Mouse (Mus musculus): Measurements from ENCODE around the gene Slc22a5. TPM values are rescaled to one million over a fixed set of nuclear protein-coding genes. Genes with fewer than 3 reads are reported as not detected.

Slc22a5 gene
- polyA plus RNA-seq, 1 experiment from 2014 or later: 9.4 TPM

- H3K4me3 ChIP-seq (replicated peaks; ENCODE audit: low read length): no peak overlapping the region
- peaks cover 4% of the 10 kb centered on the region; the same call in 1 of the 2 replicates for H3K4me1 ChIP-seq (ENCODE audit: control insufficient read depth, insufficient read depth, low read length)
- H3K36me3 ChIP-seq (ENCODE audit: control insufficient read depth, insufficient read depth, low read length): no peaks in the 10 kb centered on the region
- H3K4me2 ChIP-seq (ENCODE audit: low read depth, low read length): no peak overlapping the region
- no peak overlapping the region for H3K9ac ChIP-seq (ENCODE audit: low read length)
- no peaks in the 10 kb centered on the region for H3K27me3 ChIP-seq (ENCODE audit: control insufficient read depth, insufficient read depth, low read length)
- no peaks in the 10 kb centered on the region for H3K9me3 ChIP-seq (replicated peaks; ENCODE audit: control insufficient read depth, low read length)
- WGBS: 91% methylated on average over 5 of the region's 5 CpGs
- H3K27ac ChIP-seq (ENCODE audit: low read length): no peak overlapping the region
- no peak for ATAC-seq (ENCODE audit: insufficient read depth, low FRiP score)
Observed at GRCm38 (mm10) chr11:53837731-53838130, 53.7 kb downstream of the Slc22a5 start.

DNA sequence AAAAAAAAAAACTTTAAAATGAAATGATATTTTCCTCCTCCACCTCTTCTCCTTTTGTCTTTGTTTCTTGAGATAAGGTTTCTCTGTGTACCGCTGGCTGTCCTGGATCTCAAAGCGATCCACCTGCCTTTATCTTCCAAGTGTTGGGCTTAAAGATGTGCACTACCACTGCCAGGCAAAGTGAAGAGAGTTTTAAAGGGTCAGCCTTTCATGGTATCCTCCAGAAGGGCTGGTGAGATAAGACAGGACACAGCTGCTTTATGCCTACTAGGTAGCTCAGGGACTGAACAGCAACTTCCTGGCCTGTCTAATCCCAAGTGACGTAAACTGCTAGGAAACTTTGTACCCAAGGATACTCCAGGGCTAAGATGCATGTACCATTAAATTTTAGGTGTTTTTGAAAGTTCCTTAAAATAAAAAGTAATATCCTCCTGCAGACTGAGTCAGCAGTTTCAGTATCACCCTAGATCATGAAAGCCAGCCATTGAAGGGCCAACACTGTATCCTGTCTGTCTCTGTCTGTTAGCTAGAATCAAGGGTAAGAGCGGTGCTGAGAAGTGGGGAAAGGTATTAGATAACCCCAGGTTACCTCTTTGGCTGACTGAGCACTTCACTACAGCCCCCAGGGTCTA is 56.0 kb downstream of the Slc22a5 start:
- no peak overlapping the region for H3K4me2 ChIP-seq (ENCODE audit: low read depth, low read length)
- no peak overlapping the region for H3K27ac ChIP-seq (ENCODE audit: low read length)
- WGBS: 78% methylated on average over 4 of the region's 4 CpGs
- no peak overlapping the region for H3K9ac ChIP-seq (ENCODE audit: low read length)
- ATAC-seq (ENCODE audit: insufficient read depth, low FRiP score): no peak
- peaks cover 4% of the 10 kb centered on the region; the same call in 1 of the 2 replicates for H3K4me1 ChIP-seq (ENCODE audit: control insufficient read depth, insufficient read depth, low read length)
- H3K9me3 ChIP-seq (replicated peaks; ENCODE audit: control insufficient read depth, low read length): no peaks in the 10 kb centered on the region
- no peak overlapping the region for H3K4me3 ChIP-seq (replicated peaks; ENCODE audit: low read length)
- no peaks in the 10 kb centered on the region for H3K27me3 ChIP-seq (ENCODE audit: control insufficient read depth, insufficient read depth, low read length)
- H3K36me3 ChIP-seq (ENCODE audit: control insufficient read depth, insufficient read depth, low read length): no peaks in the 10 kb centered on the region

GRCm38 (mm10) chr11:53825409-53825808 is 66.1 kb downstream of the Slc22a5 start:
- H3K4me1 ChIP-seq (ENCODE audit: control insufficient read depth, insufficient read depth, low read length): 0 out of 2 replicates have a peak, but pooled peaks cover 3% of the 10 kb centered on the region
- no peak overlapping the region for H3K4me3 ChIP-seq (replicated peaks; ENCODE audit: low read length)
- H3K36me3 ChIP-seq (ENCODE audit: control insufficient read depth, insufficient read depth, low read length): no peaks in the 10 kb centered on the region
- no peak overlapping the region for H3K9ac ChIP-seq (ENCODE audit: low read length)
- no peaks in the 10 kb centered on the region for H3K9me3 ChIP-seq (replicated peaks; ENCODE audit: control insufficient read depth, low read length)
- no peaks in the 10 kb centered on the region for H3K27me3 ChIP-seq (ENCODE audit: control insufficient read depth, insufficient read depth, low read length)
- no peak overlapping the region for H3K27ac ChIP-seq (ENCODE audit: low read length)
- no peak overlapping the region for H3K4me2 ChIP-seq (ENCODE audit: low read depth, low read length)
- WGBS: 78% methylated on average over 4 of the region's 4 CpGs
- no peak for ATAC-seq (ENCODE audit: insufficient read depth, low FRiP score)

DNA sequence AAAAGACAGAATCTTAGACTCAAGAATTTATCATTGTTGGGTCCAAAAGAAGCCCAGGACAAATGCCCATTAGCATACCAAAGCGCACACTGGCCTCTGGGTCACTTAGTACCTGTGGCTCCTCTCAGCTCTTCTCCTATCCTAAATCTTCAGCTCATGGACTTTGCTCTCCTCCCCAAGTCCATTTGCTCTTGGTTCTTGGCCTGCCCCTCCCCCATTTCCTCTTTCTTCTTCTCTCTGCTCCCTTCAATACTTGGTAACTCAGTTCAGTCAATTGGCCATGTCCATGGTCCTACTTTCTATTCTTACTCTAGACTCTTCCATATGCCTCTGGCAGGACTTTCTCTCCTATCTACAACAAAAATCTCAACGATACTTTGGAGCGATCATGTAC is 69.5 kb downstream of the Slc22a5 start:
- no peak overlapping the region for H3K27ac ChIP-seq (ENCODE audit: low read length)
- no peak overlapping the region for H3K4me3 ChIP-seq (replicated peaks; ENCODE audit: low read length)
- 0 out of 2 replicates have a peak, but pooled peaks cover 3% of the 10 kb centered on the region for H3K4me1 ChIP-seq (ENCODE audit: control insufficient read depth, insufficient read depth, low read length)
- 90% methylated on average over 3 of the region's 3 CpGs for WGBS
- no peaks in the 10 kb centered on the region for H3K36me3 ChIP-seq (ENCODE audit: control insufficient read depth, insufficient read depth, low read length)
- no peak overlapping the region for H3K9ac ChIP-seq (ENCODE audit: low read length)
- ATAC-seq (ENCODE audit: insufficient read depth, low FRiP score): no peak
- no peak overlapping the region for H3K4me2 ChIP-seq (ENCODE audit: low read depth, low read length)
- no peaks in the 10 kb centered on the region for H3K27me3 ChIP-seq (ENCODE audit: control insufficient read depth, insufficient read depth, low read length)
- H3K9me3 ChIP-seq (replicated peaks; ENCODE audit: control insufficient read depth, low read length): no peaks in the 10 kb centered on the region

GRCm38 (mm10) chr11:53821230-53821944 is 70.1 kb downstream of the Slc22a5 start:
- H3K4me2 ChIP-seq (ENCODE audit: low read depth, low read length): no peak overlapping the region
- WGBS: 81% methylated on average over 11 of the region's 11 CpGs
- no peaks in the 10 kb centered on the region for H3K9me3 ChIP-seq (replicated peaks; ENCODE audit: control insufficient read depth, low read length)
- no peak overlapping the region for H3K4me3 ChIP-seq (replicated peaks; ENCODE audit: low read length)
- H3K9ac ChIP-seq (ENCODE audit: low read length): no peak overlapping the region
- H3K27ac ChIP-seq (ENCODE audit: low read length): no peak overlapping the region
- H3K4me1 ChIP-seq (ENCODE audit: control insufficient read depth, insufficient read depth, low read length): 0 out of 2 replicates have a peak, but pooled peaks cover 3% of the 10 kb centered on the region
- H3K36me3 ChIP-seq (ENCODE audit: control insufficient read depth, insufficient read depth, low read length): no peaks in the 10 kb centered on the region
- no peaks in the 10 kb centered on the region for H3K27me3 ChIP-seq (ENCODE audit: control insufficient read depth, insufficient read depth, low read length)
- no peak for ATAC-seq (ENCODE audit: insufficient read depth, low FRiP score)

DNA sequence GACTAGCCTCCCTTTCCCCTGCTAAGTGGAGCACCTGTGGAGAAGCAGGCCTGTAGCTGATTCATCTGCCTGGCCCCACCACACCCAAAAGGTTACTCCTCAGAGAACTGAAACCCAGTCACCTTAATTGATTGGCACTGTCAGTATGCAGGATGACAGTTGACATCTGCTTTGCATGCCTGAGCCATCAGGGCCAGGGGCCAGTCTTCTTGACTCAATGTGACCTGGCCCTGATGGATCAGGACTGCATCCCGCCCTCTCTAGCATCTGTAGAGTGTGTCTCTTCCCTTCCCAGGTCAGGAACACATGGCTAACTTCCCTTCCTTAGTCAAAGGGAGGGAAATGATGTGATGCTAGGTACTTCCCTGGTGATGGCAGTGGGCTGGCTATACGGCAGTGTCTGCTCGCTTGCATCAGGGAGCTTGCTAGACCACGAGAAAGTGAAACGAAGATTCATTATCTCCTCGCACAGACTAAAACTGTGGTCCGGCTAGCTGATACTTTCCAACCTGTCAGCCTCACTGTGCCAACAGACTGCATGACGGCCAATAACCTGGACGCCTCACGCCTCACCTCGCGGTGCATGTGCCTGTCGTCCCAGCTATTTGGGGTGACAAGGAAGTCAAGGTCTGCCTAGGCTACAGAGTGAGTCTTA is 70.8 kb downstream of the Slc22a5 start:
- Histone ChIP-seq H3K36me3 (ENCODE audit: control insufficient read depth, insufficient read depth, low read length) (no peaks in the 10 kb centered on the region), H3K4me2 (ENCODE audit: low read depth, low read length) (no peak overlapping the region), H3K9me3 (replicated peaks; ENCODE audit: control insufficient read depth, low read length) (no peaks in the 10 kb centered on the region), H3K9ac (ENCODE audit: low read length) (no peak overlapping the region), H3K4me1 (ENCODE audit: control insufficient read depth, insufficient read depth, low read length) (0 out of 2 replicates have a peak, but pooled peaks cover 3% of the 10 kb centered on the region), H3K27ac (ENCODE audit: low read length) (no peak overlapping the region), H3K27me3 (ENCODE audit: control insufficient read depth, insufficient read depth, low read length) (no peaks in the 10 kb centered on the region), H3K4me3 (replicated peaks; ENCODE audit: low read length) (no peak overlapping the region)
- 87% methylated on average over 13 of the region's 13 CpGs for WGBS
- no peak for ATAC-seq (ENCODE audit: insufficient read depth, low FRiP score)

- Histone ChIP-seq H3K4me3 (replicated peaks; ENCODE audit: low read length) (no peak overlapping the region), H3K36me3 (ENCODE audit: control insufficient read depth, insufficient read depth, low read length) (no peaks in the 10 kb centered on the region), H3K4me1 (ENCODE audit: control insufficient read depth, insufficient read depth, low read length) (0 out of 2 replicates have a peak, but pooled peaks cover 3% of the 10 kb centered on the region), H3K27me3 (ENCODE audit: control insufficient read depth, insufficient read depth, low read length) (no peaks in the 10 kb centered on the region), H3K9ac (ENCODE audit: low read length) (no peak overlapping the region), H3K27ac (ENCODE audit: low read length) (no peak overlapping the region), H3K4me2 (ENCODE audit: low read depth, low read length) (no peak overlapping the region), H3K9me3 (replicated peaks; ENCODE audit: control insufficient read depth, low read length) (no peaks in the 10 kb centered on the region)
- no peak for ATAC-seq (ENCODE audit: insufficient read depth, low FRiP score)
- WGBS: 90% methylated on average over 6 of the region's 6 CpGs
Observed at GRCm38 (mm10) chr11:53819511-53819910, 71.9 kb downstream of the Slc22a5 start.

DNA sequence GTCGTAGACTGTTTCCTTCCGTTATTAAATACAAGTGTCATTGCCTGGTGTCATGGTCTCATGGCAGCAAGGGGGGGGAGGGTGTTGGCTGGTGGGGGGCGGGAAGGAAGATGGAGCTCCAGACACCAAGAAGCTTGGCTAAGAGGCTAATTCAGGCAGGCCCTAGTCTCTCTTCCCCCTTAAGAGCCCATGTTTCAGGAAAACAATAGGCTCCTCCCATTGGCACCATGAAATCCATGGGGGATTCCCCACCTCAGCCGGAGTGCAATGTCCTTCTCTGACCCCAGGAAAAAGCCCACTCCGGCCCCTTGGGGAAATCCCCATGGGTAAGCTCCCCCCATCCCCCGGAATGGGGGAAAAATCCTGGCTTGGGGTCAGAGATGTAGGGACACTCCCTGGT is 72.7 kb downstream of the Slc22a5 start:
- 56% methylated on average over 6 of the region's 6 CpGs for WGBS
- Histone ChIP-seq H3K4me2 (ENCODE audit: low read depth, low read length) (no peak overlapping the region), H3K9me3 (replicated peaks; ENCODE audit: control insufficient read depth, low read length) (no peaks in the 10 kb centered on the region), H3K27ac (ENCODE audit: low read length) (no peak overlapping the region), H3K4me3 (replicated peaks; ENCODE audit: low read length) (no peak overlapping the region), H3K36me3 (ENCODE audit: control insufficient read depth, insufficient read depth, low read length) (no peaks in the 10 kb centered on the region), H3K9ac (ENCODE audit: low read length) (no peak overlapping the region), H3K4me1 (ENCODE audit: control insufficient read depth, insufficient read depth, low read length) (0 out of 2 replicates have a peak, but pooled peaks cover 3% of the 10 kb centered on the region), H3K27me3 (ENCODE audit: control insufficient read depth, insufficient read depth, low read length) (no peaks in the 10 kb centered on the region)
- no peak for ATAC-seq (ENCODE audit: insufficient read depth, low FRiP score)

DNA sequence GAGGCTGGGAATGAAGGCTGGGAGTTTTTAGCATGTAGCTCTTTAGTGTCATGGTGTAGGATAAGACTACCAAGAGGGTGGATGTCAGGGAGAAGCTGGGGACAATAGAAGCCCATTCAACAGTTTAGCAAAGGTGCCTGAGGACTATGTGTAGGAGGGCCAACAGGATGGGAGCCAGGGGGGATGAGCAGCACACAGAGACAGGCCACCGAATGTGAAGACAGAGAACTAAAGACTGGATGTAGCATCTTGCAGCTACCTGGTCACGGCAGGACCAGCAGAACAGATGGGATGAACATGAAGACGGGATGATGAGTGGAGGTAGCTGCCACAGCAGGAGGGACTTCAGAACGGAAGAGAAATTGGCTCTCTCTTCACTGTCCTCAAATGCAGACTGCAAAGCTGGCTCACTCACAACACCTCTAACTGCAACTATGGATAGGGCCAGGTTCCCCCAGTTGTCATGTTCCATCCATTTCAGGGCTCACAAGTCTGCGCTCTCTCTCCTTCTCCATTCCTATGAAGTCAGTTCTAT is 74.6 kb downstream of the Slc22a5 start:
- Histone ChIP-seq H3K4me2 (ENCODE audit: low read depth, low read length) (no peak overlapping the region), H3K27ac (ENCODE audit: low read length) (no peak overlapping the region), H3K9ac (ENCODE audit: low read length) (no peak overlapping the region), H3K4me1 (ENCODE audit: control insufficient read depth, insufficient read depth, low read length) (no peaks in the 10 kb centered on the region), H3K36me3 (ENCODE audit: control insufficient read depth, insufficient read depth, low read length) (no peaks in the 10 kb centered on the region), H3K9me3 (replicated peaks; ENCODE audit: control insufficient read depth, low read length) (no peaks in the 10 kb centered on the region), H3K4me3 (replicated peaks; ENCODE audit: low read length) (no peak overlapping the region), H3K27me3 (ENCODE audit: control insufficient read depth, insufficient read depth, low read length) (no peaks in the 10 kb centered on the region)
- ATAC-seq (ENCODE audit: insufficient read depth, low FRiP score): no peak
- WGBS: 90% methylated on average over 5 of the region's 5 CpGs

All from stomach, embryonic 16.5 days (tissue).